ENCODE assay signal across 11 mouse cellular contexts in the genomic region with DNA sequence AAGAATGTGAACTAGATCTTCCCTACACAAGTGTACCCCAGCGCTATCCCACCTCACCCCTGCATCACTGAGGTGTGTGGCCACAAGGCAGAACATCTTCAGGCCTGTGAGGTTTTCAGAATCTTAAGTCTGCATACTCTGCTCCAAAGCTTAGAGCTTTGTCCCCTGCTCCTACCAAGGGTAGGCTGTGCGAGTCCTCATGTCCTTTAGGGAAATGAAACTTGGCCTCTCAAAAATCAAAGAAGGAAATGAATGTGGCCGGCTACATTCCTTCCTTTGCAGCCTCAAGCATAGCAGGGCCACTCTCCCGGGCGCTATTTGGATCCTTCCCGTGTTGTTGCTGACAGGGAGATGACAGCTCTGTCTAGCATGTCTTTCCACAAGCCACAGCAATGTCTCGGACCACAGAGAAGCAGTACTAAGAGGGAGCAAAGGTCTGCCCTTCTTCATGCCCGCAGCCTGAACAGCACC. TPM values are rescaled to one million over a fixed set of nuclear protein-coding genes. Genes with fewer than 3 reads are reported as not detected.
DNase-seq lines count a peak whose midpoint lies in the region.
"Had no signal": no experiment of that assay in that cellular context is flagged by ENCODE, and none has a peak within 500 bp of the region (broad histone marks: within the 10 kb centered on the region; RNA-seq: fewer than 3 reads in every experiment).

No protein-coding gene starts in this region.

- no peaks in the 10 kb centered on the region for H3K36me3 ChIP-seq in limb, embryonic 10.5 days
- H3K36me3 ChIP-seq: stomach, embryonic 15.5 days had no signal

- WGBS in limb, embryonic 10.5 days, result 80% methylated on average over 8 of the region's 8 CpGs

- H3K4me1 ChIP-seq in limb, embryonic 10.5 days, result peaks cover 42% of the 10 kb centered on the region
- H3K4me1 ChIP-seq: stomach, embryonic 15.5 days had no signal

- peak; percentile 96 for DNase-seq in heart, adult 11 months
- DNase-seq in heart, postnatal 25 days (ENCODE audit: low spot score), result no peak
- peak; percentile 52 to 60 for DNase-seq in right cerebral cortex, postnatal 10 days (ENCODE audit: low spot score in 2 of 2)
- no peak for DNase-seq in right cerebral cortex, adult 2 months (ENCODE audit: low spot score in 2 of 2)
- no peak for DNase-seq in limb, embryonic 10.5 days (ENCODE audit: low spot score)
- DNase-seq in adrenal gland, postnatal 14 days, result no peak
- no peak for DNase-seq in cerebellum, postnatal 25 days
- DNase-seq in kidney, adult 18-20 months, result no peak
- DNase-seq: gastrocnemius, postnatal 10 days; kidney, adult 8-10 months had no signal

- intact Hi-C loops in heart, postnatal 25 days (cut with DNase I), result loop anchor here (5.0 to 10.0 kb wide), 2 partner anchors 122 to 276 kb away; no protein-coding TSS in a partner anchor

- H3K27ac ChIP-seq in limb, embryonic 10.5 days, result peak overlapping the region; percentile 46; the same call in 1 of the 2 replicates
- H3K27ac ChIP-seq: stomach, embryonic 15.5 days had no signal

- no peaks in the 10 kb centered on the region for H3K9me3 ChIP-seq in limb, embryonic 10.5 days (replicated peaks)
- H3K9me3 ChIP-seq: stomach, embryonic 15.5 days had no signal

- no peak overlapping the region for H3K4me3 ChIP-seq in limb, embryonic 10.5 days
- H3K4me3 ChIP-seq: stomach, embryonic 15.5 days had no signal

- H3K27me3 ChIP-seq in limb, embryonic 10.5 days (ENCODE audit: low read depth, poor library complexity, severe bottlenecking), result no peaks in the 10 kb centered on the region
- H3K27me3 ChIP-seq: stomach, embryonic 15.5 days had no signal

RNA-seq across cellular contexts. Expression of a gene that starts 51.0 kb away (rescaled TPM):
- 100 to 1,000 TPM; 444 to 447 TPM for total RNA-seq in heart, postnatal 25 days (2021)
- polyA plus RNA-seq in limb, embryonic 10.5 days (2016; fragmentation: Nextera tagmentation; extraction: Ambion mirVana), result 23.9 and 24.2 TPM in 2 replicates
- total RNA-seq in adrenal gland, postnatal 14 days (2021), result 253 and 270 TPM in 2 replicates

Comparison
In these comparisons a context has a peak if more than half of its experiments do, and no peak if none do; other contexts are left out.
1. DNase-seq: peak in heart, adult 11 months (single experiment) and right cerebral cortex, postnatal 10 days (2 of 2); none in heart, postnatal 25 days (single experiment), right cerebral cortex, adult 2 months (0 of 2), limb, embryonic 10.5 days (single experiment), adrenal gland, postnatal 14 days (single experiment), cerebellum, postnatal 25 days (0 of 2) and kidney, adult 18-20 months (single experiment).